Mouse (Mus musculus) heart, adult 9 months (tissue): ENCODE data around the gene Sv2b.
"Not testable (repeated sequence)": the region's sequence is repeated elsewhere in the genome, so short reads cannot be mapped to it uniquely, and the experiment has no call there.

ENCODE experiments used
- DNase-seq, 2 experiments: peaks; one replicate each; pipeline ENCODE4 v3.0.0; 2022; ENCODE audit warnings: low spot score in 2 of 2

The Sv2b gene

DNA sequence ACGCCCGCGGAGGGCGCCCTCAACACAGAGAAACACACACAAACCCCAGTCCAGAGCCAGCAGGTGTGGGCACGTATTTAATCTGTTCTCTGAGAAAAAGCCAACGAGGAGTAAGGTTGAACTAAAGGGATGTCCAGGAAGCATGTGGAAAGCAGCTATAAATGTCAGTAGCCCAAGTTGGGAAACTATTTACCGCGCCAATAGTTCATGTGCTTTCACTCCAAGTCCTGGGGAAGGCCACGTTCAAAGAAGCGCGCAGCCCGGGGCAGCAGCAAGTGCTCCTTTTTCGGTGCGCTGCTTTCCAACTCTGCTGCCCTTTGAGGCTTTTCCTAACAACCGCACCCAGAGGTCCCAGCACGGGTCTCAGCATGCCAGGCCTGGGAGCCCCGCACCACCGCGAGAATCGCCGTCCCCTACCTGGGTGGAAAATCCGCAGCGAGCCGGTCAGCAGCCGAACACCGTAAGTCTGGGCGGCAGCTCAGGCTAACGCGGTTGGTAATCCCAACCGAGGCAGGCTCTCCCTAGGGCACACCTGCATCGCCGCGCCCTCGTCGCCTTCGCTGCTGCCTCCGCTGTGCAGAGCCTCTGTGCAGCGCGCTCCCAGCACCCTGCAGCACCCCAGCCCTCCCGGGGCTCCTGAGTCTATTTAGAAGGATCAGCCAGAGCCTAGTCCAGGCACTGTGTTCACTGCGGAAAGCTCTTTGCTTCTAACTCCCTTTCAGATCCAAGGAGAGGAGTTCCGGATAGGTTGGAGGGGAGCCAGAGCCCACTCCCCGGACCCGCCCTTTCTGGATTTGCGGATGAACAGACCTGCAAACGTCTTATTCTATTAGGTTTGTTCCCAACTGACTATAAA lies at the start of gene Sv2b:
Sv2b (minus strand) TSS at position 806 of the 856 bp plus-strand sequence.
- DNase-seq, result no peak

DNA sequence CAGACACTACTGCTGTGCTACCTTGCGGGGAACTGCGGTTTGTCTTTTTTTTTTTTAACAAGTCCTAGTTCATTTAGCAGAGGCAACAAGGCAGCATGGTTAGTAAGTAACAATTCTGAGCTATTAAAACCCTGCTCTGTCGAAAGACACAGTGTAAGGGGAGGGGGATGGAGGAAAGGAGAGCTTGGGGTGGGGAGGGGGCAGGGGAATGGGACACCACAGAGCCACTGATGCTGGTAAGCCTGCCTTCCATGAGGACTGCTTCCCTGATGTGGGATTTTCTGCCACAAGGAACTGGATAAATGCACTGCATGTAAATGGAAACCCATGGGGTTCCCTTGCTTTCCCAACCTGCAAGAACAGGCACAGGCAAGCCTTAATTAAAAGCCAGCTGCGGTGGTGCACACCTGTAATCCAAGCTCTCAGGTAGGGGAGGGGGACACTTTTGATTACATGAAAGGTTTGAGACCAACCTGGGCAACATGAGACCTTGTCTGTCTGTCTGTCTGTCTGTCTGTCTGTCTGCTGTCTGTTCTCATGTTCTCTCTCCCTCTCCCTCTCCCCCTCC lies 49.3 kb upstream of the Sv2b start:
- no peak for DNase-seq

- no peak for DNase-seq
These were observed 46.5 kb upstream of the Sv2b start for GRCm38 (mm10) chr7:75355521-75355920.

DNA sequence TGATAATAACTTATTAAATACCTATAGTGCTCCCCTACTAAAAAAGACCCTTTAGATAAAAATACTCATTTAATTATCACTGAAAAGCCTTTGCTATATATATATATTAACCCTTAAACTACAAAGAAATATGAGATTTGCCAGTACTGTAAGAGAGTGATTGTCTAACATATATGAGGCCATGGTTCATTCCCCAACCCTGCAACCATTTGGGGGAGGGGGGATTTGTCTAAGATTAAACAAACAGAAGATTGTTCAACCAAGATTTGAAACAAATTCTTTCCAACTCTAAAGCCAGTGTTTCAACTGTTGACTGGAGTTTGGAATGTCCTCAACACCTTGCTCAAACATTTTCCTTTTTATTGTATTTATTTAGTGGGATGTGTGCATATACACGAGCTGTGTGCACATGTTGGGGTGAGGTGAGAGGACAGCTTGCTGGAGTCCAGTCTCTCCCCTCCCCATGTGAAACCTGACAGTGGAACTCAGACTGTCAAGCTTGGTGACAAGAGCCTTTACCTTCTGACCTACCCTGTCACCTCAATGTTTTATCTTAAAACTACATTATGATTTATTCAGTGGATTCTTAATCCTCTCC lies 43.8 kb upstream of the Sv2b start:
- DNase-seq, result no peak

GRCm38 (mm10) chr7:75350172-75350571 lies 41.1 kb upstream of the Sv2b start:
- no peak for DNase-seq

- no peak for DNase-seq
These were observed 23.2 kb upstream of the Sv2b start for GRCm38 (mm10) chr7:75332311-75332710.

DNA sequence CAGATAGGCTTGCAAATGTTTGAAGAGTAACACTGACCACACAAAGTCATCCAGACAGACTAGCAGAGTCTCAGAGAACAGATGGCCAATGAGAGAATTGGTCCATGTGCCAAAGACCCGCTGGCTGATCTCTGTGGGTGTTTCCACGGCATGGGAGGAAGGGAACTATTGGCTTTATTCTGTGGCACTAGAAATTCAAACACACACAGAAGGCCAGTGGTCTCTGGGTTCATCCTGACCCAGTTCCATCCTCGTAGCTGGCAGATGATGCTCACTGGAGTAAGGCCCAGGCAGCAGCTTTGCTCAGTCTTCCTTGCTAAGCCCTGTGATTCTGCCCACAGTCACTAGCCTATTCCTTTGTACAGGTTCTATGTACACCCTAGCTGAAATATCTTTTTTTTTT lies 20.7 kb upstream of the Sv2b start:
- DNase-seq, result no peak

GRCm38 (mm10) chr7:75328721-75329362 lies 19.8 kb upstream of the Sv2b start:
- no peak for DNase-seq

DNA sequence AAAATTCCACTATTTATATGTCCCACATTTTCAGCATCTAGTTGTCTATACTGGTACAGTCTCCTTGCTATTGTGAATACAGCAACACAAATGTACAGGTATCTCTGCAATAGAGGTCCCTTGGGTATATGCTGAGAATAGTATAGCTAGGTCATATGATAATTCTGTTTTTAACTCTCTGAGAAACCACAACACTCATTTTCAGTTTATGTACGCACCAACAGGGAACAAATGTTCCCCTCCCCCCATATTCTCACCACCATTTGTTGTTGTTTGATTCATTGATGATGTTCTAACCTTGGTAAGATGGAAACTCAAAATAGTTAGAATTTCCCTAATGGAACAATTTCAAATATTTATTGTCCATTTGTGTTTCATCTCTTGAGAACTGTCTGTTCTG lies 16.2 kb upstream of the Sv2b start:
- no peak for DNase-seq

- DNase-seq, result not testable (repeated sequence)
These were observed 13.7 kb upstream of the Sv2b start for GRCm38 (mm10) chr7:75322742-75323141.

DNA sequence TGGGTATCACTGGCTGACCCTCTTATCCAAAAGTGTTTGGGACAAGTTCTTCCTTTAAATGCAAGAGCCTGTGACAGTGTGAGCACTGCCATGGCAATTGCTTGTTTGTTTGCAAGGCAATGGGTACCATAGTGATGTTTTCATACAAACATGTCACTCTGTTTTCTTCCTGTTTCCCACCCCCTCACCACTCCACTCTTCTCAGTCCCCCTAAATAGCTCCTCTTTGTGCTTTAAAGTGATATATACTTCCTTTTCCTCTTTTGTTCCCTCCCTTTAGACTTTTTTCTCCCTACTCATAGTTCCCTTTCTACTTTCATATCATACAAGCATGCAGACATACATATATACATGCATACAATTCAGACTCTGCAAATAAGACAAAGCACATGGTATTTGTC lies 10.9 kb upstream of the Sv2b start:
- no peak for DNase-seq

DNA sequence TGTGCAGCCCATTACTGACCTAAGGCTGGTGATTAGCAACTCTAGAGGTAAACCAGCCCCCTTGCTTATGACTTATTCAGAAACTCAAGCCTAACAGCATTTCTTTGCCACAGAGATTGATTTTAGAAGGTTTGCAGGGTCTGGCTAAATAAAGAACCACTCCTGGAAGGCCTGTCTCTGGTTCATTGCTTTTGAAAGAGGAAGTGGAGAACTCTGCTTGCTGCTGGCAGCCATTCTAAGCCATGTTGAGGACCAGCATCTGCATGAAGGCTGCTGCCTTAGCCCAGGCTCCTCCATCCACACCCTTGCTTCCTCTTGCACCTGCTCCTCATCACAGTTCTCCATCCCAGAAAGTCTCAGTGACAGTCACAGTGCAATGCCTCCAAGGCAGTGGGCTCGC lies 9.3 kb upstream of the Sv2b start:
- no peak for DNase-seq

- DNase-seq, result no peak
These were observed 5.8 kb upstream of the Sv2b start for GRCm38 (mm10) chr7:75314873-75315272.

DNA sequence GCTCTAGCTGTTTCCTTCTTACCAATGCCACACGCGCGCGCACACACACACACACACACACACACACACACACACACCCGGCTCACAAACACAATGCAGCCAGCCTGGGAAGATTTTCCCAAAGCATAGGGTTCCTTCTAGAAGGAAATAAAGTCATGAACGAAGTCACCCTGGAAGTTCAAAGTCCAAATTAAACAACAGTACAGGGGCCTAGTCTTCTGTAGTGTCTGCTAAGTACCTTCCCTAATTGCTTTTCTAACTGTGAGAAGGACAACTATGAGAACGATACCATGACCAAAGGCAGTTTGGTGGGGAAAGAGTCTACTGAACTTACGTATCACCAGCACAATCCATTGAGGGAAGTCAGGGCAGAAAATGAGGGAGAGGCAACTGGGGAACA lies 508 bp upstream of the Sv2b start:
- DNase-seq, result no peak

DNA sequence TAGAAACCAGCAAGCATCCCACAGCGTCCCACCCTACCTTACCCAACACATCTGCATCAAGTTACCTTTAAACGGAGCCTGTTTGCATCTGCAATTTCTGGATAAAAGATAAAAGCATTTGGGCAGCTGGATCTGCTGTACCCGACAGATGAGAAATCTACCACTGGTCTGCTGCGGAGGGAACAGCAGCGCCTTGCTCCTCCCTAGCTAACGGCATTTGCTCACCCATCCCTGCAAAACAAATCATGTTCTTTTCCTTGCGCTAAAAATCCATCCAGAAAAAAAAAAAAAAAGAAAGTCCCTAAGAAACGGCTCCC lies 964 bp downstream of the Sv2b start:
- DNase-seq, result no peak

- no peak for DNase-seq
These were observed 1.4 kb downstream of the Sv2b start for GRCm38 (mm10) chr7:75307570-75308087.

GRCm38 (mm10) chr7:75305901-75306465 lies 3.1 kb downstream of the Sv2b start:
- DNase-seq, result no peak

GRCm38 (mm10) chr7:75302523-75303215 lies 6.4 kb downstream of the Sv2b start:
- DNase-seq, result peak in 1 of 2 experiments; percentile 8

DNA sequence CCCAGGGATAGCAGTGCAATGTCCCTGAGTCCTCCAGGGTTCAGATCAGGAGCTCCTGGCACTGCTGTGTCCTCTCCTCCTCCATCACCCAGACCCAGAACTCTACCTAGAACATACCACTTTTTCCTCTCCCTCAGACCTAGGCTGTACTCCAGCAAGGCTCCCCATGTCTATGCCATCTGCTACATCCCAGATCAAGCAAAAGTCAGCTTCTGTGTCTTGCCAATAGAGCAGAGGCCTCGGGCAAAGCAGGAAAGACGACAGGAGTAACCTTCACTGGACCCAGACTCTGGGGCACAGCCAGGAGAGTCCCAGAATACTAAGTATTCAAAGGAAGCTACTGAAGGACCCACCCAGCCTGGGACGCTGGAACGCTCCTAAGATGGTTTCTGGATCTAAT lies 9.8 kb downstream of the Sv2b start:
- DNase-seq, result no peak

- no peak for DNase-seq
These were observed 12.4 kb downstream of the Sv2b start for GRCm38 (mm10) chr7:75296688-75297119.

DNA sequence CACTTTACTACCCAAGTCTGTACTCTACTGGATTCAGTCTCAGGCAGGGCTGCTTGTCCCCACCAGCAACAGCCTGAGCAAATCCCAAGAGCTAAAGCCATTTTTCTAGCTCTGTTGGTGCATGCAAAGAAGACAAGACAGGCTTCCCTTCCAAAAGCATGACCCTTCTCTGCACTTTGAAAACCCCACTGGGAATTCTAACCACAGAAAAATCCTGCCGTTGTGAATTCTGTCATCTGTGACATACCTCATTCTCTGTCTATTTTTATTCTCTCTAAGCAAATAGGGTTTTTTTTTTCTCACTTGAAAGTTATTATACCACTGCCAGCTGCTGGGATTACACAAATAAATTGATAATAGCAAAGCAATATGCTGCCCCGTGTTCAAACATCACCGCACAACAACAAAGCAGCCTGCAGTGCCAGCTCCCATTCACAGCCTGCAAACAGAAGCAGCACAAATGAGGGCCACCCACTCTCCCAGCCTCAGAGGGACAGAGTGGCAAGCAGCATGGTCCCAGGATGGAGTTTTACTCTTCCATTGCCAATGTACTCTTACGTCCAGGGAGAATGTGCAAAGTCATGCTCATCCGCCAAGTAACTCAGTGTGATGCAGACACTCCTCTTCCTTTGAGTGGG lies 13.7 kb downstream of the Sv2b start:
- DNase-seq, result no peak
